Mouse (Mus musculus): ENCODE results near the gene Padi3.

DNA sequence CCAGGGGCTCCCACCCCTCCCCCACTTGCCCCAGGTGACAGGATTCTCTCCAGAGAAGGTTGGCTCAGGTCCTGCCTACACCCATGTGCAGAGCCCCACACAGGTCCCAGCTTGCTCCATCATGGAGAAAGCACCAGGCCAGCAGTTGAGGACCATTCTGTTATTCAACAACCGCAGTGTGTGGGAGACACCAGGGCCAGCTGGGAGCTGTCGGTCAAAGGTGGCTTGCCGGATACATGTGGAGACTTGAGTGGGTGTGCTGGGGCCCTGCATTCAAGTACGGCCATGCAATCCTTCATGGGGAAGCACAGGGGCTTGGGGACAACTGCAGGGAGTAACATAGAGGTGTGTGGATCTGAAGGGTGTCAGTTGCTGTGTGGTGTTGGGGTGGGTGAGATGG, 21.4 kb upstream of the Padi3 start:
- TF ChIP-seq POLR2A (IDR thresholded peaks at IDR 0.05; ENCODE audit: low read depth, low read length): no peak
- TF ChIP-seq CTCF (IDR thresholded peaks at IDR 0.05; ENCODE audit: borderline replicate concordance, insufficient read depth, low read length): no peak

Data from embryonic fibroblast, embryonic 13.5 days (primary cell).